Mouse (Mus musculus) c-Kit-positive CD71-positive TER-119-negative erythroid progenitor cells, embryonic 14.5 days (primary cell): ENCODE data around the gene Cdk15.

Source experiments
- DNase-seq: peaks from one replicate; pipeline ENCODE4 v3.0.0-alpha.2; 2013; ENCODE audit warnings: low read depth

Gene Cdk15

GRCm38 (mm10) chr1:59285880-59286279 lies 29.2 kb downstream of the Cdk15 start:
- no peak for DNase-seq

GRCm38 (mm10) chr1:59286316-59286850 lies 29.7 kb downstream of the Cdk15 start:
- no peak for DNase-seq

GRCm38 (mm10) chr1:59287733-59288132 lies 31.0 kb downstream of the Cdk15 start:
- no peak for DNase-seq

- no peak for DNase-seq
Observed at GRCm38 (mm10) chr1:59291652-59292051, 34.9 kb downstream of the Cdk15 start.

GRCm38 (mm10) chr1:59295769-59296168 lies 39.1 kb downstream of the Cdk15 start:
- no peak for DNase-seq

GRCm38 (mm10) chr1:59297167-59297566 lies 40.5 kb downstream of the Cdk15 start:
- DNase-seq: no peak

- DNase-seq: no peak
Observed at GRCm38 (mm10) chr1:59298491-59299090, 41.9 kb downstream of the Cdk15 start.

- no peak for DNase-seq
Observed at GRCm38 (mm10) chr1:59307310-59307709, 50.6 kb downstream of the Cdk15 start.

- no peak for DNase-seq
Observed at GRCm38 (mm10) chr1:59311292-59311885, 54.7 kb downstream of the Cdk15 start.

GRCm38 (mm10) chr1:59312187-59313153 lies 55.8 kb downstream of the Cdk15 start:
- no peak for DNase-seq

- DNase-seq: no peak
Observed at GRCm38 (mm10) chr1:59313154-59313940, 56.6 kb downstream of the Cdk15 start.

- no peak for DNase-seq
Observed at GRCm38 (mm10) chr1:59315057-59315807, 58.5 kb downstream of the Cdk15 start.

GRCm38 (mm10) chr1:59316031-59316385 lies 59.3 kb downstream of the Cdk15 start:
- no peak for DNase-seq

- peak; percentile 54 for DNase-seq
Observed at GRCm38 (mm10) chr1:59316386-59317051, 59.8 kb downstream of the Cdk15 start.

GRCm38 (mm10) chr1:59317397-59317796 lies 60.7 kb downstream of the Cdk15 start:
- DNase-seq: no peak

- no peak for DNase-seq
Observed at GRCm38 (mm10) chr1:59318878-59319277, 62.2 kb downstream of the Cdk15 start.

GRCm38 (mm10) chr1:59321076-59321879 lies 64.6 kb downstream of the Cdk15 start:
- no peak for DNase-seq

- DNase-seq: no peak
Observed at GRCm38 (mm10) chr1:59321880-59322836, 65.5 kb downstream of the Cdk15 start.
